Mouse (Mus musculus): ENCODE measurements around the gene Spdye4c. TPM values are rescaled to one million over a fixed set of nuclear protein-coding genes. Genes with fewer than 3 reads are reported as not detected.

Gene Spdye4c
- total and polyA plus RNA-seq, 3 experiments = not detected

DNA sequence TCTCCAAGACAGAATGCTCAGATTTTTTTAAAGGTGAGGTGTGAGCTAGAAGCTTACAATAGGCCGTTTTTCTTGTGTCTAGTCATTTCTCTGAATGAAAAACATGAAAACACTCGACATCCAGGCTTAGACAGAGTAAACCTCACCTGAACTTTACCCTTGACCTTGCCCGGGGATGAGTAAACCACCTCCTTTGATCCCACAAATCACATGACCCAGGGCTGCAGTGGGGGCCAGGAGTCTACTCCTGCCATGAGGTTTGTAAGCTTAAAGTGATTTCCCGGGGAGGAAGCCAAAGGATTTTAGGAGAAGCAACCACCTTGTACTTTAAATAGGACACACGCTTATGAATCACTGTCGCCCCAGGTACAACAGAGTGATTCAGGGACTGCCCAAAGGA is 23.0 kb upstream of the Spdye4c start:
- Histone ChIP-seq H3K79me2 (ENCODE audit: control insufficient read depth, insufficient read depth, low read length, poor library complexity) (no peaks in the 10 kb centered on the region), H3K27me3 (ENCODE audit: control insufficient read depth in 1 of 2, insufficient read depth in 2 of 2, low read length in 2 of 2) (no peaks in the 10 kb centered on the region; a peak in 1 of 4 replicates), H3K4me3 (ENCODE audit: control insufficient read depth in 1 of 2, insufficient read depth in 1 of 2, low read depth in 2 of 2, low read length in 2 of 2) (no peak overlapping the region), H3K36me3 (ENCODE audit: control insufficient read depth in 1 of 2, insufficient read depth in 2 of 2, low read length in 2 of 2) (no peaks in the 10 kb centered on the region), H3K27ac (ENCODE audit: control insufficient read depth, low read depth, low read length) (no peak overlapping the region), H3K9ac (ENCODE audit: control insufficient read depth, low read depth, low read length, poor library complexity, severe bottlenecking) (no peak overlapping the region), H3K4me1 (ENCODE audit: control insufficient read depth in 1 of 2, insufficient read depth in 2 of 2, low read length in 2 of 2) (no peaks in the 10 kb centered on the region), H3K9me3 (replicated peaks; ENCODE audit: insufficient read depth, low read length) (no peaks in the 10 kb centered on the region)
- no peak for DNase-seq (ENCODE audit: low read depth, low spot score)
- TF ChIP-seq HCFC1 (IDR thresholded peaks at IDR 0.05; ENCODE audit: low read depth, low read length) = no peak
- no peak for TF ChIP-seq ZC3H11A (IDR thresholded peaks at IDR 0.05; ENCODE audit: low read depth, low read length)
- TF ChIP-seq MYC (IDR thresholded peaks at IDR 0.05; ENCODE audit: low read depth, low read length) = no peak
- TF ChIP-seq ZKSCAN1 (IDR thresholded peaks at IDR 0.05; ENCODE audit: low read depth, low read length) = no peak
- no peak for TF ChIP-seq JUND (IDR thresholded peaks at IDR 0.05; ENCODE audit: low read depth, low read length)
- TF ChIP-seq USF1 (IDR thresholded peaks at IDR 0.05; ENCODE audit: low read depth, low read length) = no peak
- TF ChIP-seq ELF1 (IDR thresholded peaks at IDR 0.05; ENCODE audit: low read depth, low read length) = no peak
- TF ChIP-seq MXI1 (IDR thresholded peaks at IDR 0.05; ENCODE audit: low read depth, low read length) = no peak
- TF ChIP-seq GABPA (IDR thresholded peaks at IDR 0.05; ENCODE audit: low read depth, low read length) = no peak
- TF ChIP-seq MEF2A (IDR thresholded peaks at IDR 0.05; ENCODE audit: extremely low read depth, insufficient replicate concordance, low read depth, low read length, poor library complexity, severe bottlenecking) = no peak
- TF ChIP-seq USF2 (IDR thresholded peaks at IDR 0.05; ENCODE audit: borderline replicate concordance in 1 of 2, insufficient read depth in 1 of 2, low read depth in 1 of 2, low read length in 2 of 2) = no peak
- TF ChIP-seq RCOR1 (IDR thresholded peaks at IDR 0.05; ENCODE audit: low read depth, low read length) = no peak
- TF ChIP-seq MAX (IDR thresholded peaks at IDR 0.05; ENCODE audit: low read length) = no peak
- no peak for TF ChIP-seq CHD2 (IDR thresholded peaks at IDR 0.05; ENCODE audit: low read length)

DNA sequence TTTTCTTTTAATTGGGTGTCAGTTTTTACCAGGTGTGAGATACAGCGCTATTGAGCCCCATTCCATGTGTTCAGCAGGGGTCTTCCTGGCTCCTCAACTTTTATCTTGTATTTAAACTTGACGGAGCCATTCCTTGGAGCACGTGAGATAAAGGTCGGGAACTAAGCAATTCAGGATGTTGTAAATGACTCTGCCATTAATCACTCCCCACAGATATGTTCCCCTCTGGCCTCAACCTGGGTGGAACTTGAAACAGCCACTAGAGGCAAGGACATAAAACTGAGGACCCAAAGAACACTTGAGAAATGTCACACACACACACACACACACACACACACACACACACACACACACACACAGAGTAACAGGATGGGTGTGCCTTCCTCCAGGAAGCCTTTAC is 22.5 kb upstream of the Spdye4c start:
- no peak overlapping the region for H3K9ac ChIP-seq (ENCODE audit: control insufficient read depth, low read depth, low read length, poor library complexity, severe bottlenecking)
- no peaks in the 10 kb centered on the region; a peak in 1 of 4 replicates for H3K27me3 ChIP-seq (ENCODE audit: control insufficient read depth in 1 of 2, insufficient read depth in 2 of 2, low read length in 2 of 2)
- H3K27ac ChIP-seq (ENCODE audit: control insufficient read depth, low read depth, low read length) = no peak overlapping the region
- H3K4me1 ChIP-seq (ENCODE audit: control insufficient read depth in 1 of 2, insufficient read depth in 2 of 2, low read length in 2 of 2) = no peaks in the 10 kb centered on the region
- no peak for DNase-seq (ENCODE audit: low read depth, low spot score)
- no peaks in the 10 kb centered on the region for H3K36me3 ChIP-seq (ENCODE audit: control insufficient read depth in 1 of 2, insufficient read depth in 2 of 2, low read length in 2 of 2)
- TF ChIP-seq SIN3A (IDR thresholded peaks at IDR 0.05; ENCODE audit: low read length) = no peak
- no peak for TF ChIP-seq NELFE (IDR thresholded peaks at IDR 0.05; ENCODE audit: low read depth, low read length)
- no peak for TF ChIP-seq MAFK (IDR thresholded peaks at IDR 0.05; ENCODE audit: borderline replicate concordance, low read depth, low read length)
- no peak for TF ChIP-seq MYC (IDR thresholded peaks at IDR 0.05; ENCODE audit: low read depth, low read length)
- no peak for TF ChIP-seq NRF1 (IDR thresholded peaks at IDR 0.05; ENCODE audit: insufficient read depth, low read depth, low read length, poor library complexity, severe bottlenecking)
- TF ChIP-seq UBTF (IDR thresholded peaks at IDR 0.05; ENCODE audit: borderline replicate concordance, insufficient read depth, low read depth, low read length) = no peak
- TF ChIP-seq SMC3 (IDR thresholded peaks at IDR 0.05; ENCODE audit: low read depth, low read length) = no peak
- no peak for TF ChIP-seq RCOR1 (IDR thresholded peaks at IDR 0.05; ENCODE audit: low read depth, low read length)
- TF ChIP-seq MAX (IDR thresholded peaks at IDR 0.05; ENCODE audit: low read length) = no peak
- TF ChIP-seq ZNF384 (IDR thresholded peaks at IDR 0.05; ENCODE audit: low read depth, low read length) = no peak
- no peak for TF ChIP-seq KAT2A (conservative IDR thresholded peaks at IDR 0.05; ENCODE audit: low read depth, low read length)
- TF ChIP-seq ZC3H11A (IDR thresholded peaks at IDR 0.05; ENCODE audit: low read depth, low read length) = no peak
- no peak for TF ChIP-seq TCF12 (IDR thresholded peaks at IDR 0.05; ENCODE audit: low read depth, low read length)
- no peak for TF ChIP-seq POLR2A (IDR thresholded peaks at IDR 0.05; ENCODE audit: control insufficient read depth in 1 of 2, insufficient read depth in 1 of 2, low read depth in 1 of 2, low read length in 2 of 2, poor library complexity in 1 of 2)
- no peak for TF ChIP-seq TBP (IDR thresholded peaks at IDR 0.05; ENCODE audit: low read depth, low read length)
- H3K9me3 ChIP-seq (replicated peaks; ENCODE audit: insufficient read depth, low read length) = no peaks in the 10 kb centered on the region
- H3K4me3 ChIP-seq (ENCODE audit: control insufficient read depth in 1 of 2, insufficient read depth in 1 of 2, low read depth in 2 of 2, low read length in 2 of 2) = no peak overlapping the region
- H3K79me2 ChIP-seq (ENCODE audit: control insufficient read depth, insufficient read depth, low read length, poor library complexity) = no peaks in the 10 kb centered on the region
